8 mouse cellular contexts compared by ENCODE assay signal in genomic region chr13:20471732-20472131, GRCm38 (mm10).
DNase-seq lines count a peak whose midpoint lies in the region; ATAC-seq and TF ChIP-seq lines count a peak whose summit lies in the region.

No protein-coding gene starts in this region.

- no peak overlapping the region for H3K4me3 ChIP-seq in testis, adult 2 months (ENCODE audit: control insufficient read depth, low read depth, low read length)
- no peak overlapping the region for H3K4me3 ChIP-seq in intestine, embryonic 15.5 days (replicated peaks)
- peak overlapping the region; percentile 46 for H3K4me3 ChIP-seq in midbrain, embryonic 15.5 days

- no peaks in the 10 kb centered on the region for H3K36me3 ChIP-seq in testis, adult 2 months (ENCODE audit: control insufficient read depth, insufficient read depth, low read length)
- H3K36me3 ChIP-seq in intestine, embryonic 15.5 days, result no peaks in the 10 kb centered on the region
- no peaks in the 10 kb centered on the region for H3K36me3 ChIP-seq in midbrain, embryonic 15.5 days (replicated peaks)

- H3K4me1 ChIP-seq in testis, adult 2 months (ENCODE audit: control insufficient read depth, insufficient read depth, low read length), result no peaks in the 10 kb centered on the region
- no peaks in the 10 kb centered on the region for H3K4me1 ChIP-seq in intestine, embryonic 15.5 days (replicated peaks)
- peaks cover 36% of the 10 kb centered on the region for H3K4me1 ChIP-seq in midbrain, embryonic 15.5 days

- peak; percentile 62; the same call in 1 of the 2 replicates for TF ChIP-seq CTCF in testis, adult 2 months (IDR thresholded peaks at IDR 0.05; ENCODE audit: control insufficient read depth, insufficient read depth, insufficient replicate concordance, low read depth, low read length)

- DNase-seq in testis, postnatal 14 days (ENCODE audit: low spot score), result no peak
- peak; percentile 76 for DNase-seq in cerebellum, adult 9-11 months
- peak; percentile 62 to 94 for DNase-seq in frontal cortex, adult 2 months (ENCODE audit: extremely low spot score in 1 of 2, low spot score in 1 of 2)
- peak; percentile 87 to 92 for DNase-seq in left cerebral cortex, postnatal 25 days (ENCODE audit: low spot score in 2 of 2)
- peak; percentile 5 to 7 for DNase-seq in thymus, adult 18-20 months

- H3K4me2 ChIP-seq in intestine, embryonic 15.5 days (replicated peaks), result 0 out of 2 replicates have a peak overlapping the region, but pooled peaks have one; percentile 6
- H3K4me2 ChIP-seq in midbrain, embryonic 15.5 days, result peak overlapping the region; percentile 71

- no peak for ATAC-seq in intestine, embryonic 15.5 days
- peak; percentile 63 for ATAC-seq in midbrain, embryonic 15.5 days (replicated peaks)

- intact Hi-C loops in left cerebral cortex, postnatal 25 days (cut with DNase I), result loop anchor here (1.0 to 10.0 kb wide), 4 partner anchors 131 to 561 kb away; no protein-coding TSS in a partner anchor

- no peak overlapping the region for H3K27ac ChIP-seq in testis, adult 2 months (ENCODE audit: control insufficient read depth, insufficient read depth, low read depth, low read length)
- H3K27ac ChIP-seq in intestine, embryonic 15.5 days, result no peak overlapping the region
- H3K27ac ChIP-seq in midbrain, embryonic 15.5 days, result peak overlapping the region; percentile 73

- 13% methylated on average over 6 of the region's 6 CpGs for WGBS in intestine, embryonic 15.5 days
- WGBS in midbrain, embryonic 15.5 days, result 1% methylated on average over 6 of the region's 6 CpGs

- H3K27me3 ChIP-seq in testis, adult 2 months (ENCODE audit: control insufficient read depth, insufficient read depth, low read length), result no peaks in the 10 kb centered on the region
- H3K27me3 ChIP-seq in intestine, embryonic 15.5 days (replicated peaks), result no peaks in the 10 kb centered on the region
- no peaks in the 10 kb centered on the region for H3K27me3 ChIP-seq in midbrain, embryonic 15.5 days (replicated peaks)

- H3K9ac ChIP-seq in intestine, embryonic 15.5 days, result no peak overlapping the region
- peak overlapping the region; percentile 68; the same call in 1 of the 2 replicates for H3K9ac ChIP-seq in midbrain, embryonic 15.5 days

- no peak for TF ChIP-seq POLR2A in testis, adult 2 months (IDR thresholded peaks at IDR 0.05; ENCODE audit: control insufficient read depth, low read depth, low read length)

- no peaks in the 10 kb centered on the region for H3K9me3 ChIP-seq in intestine, embryonic 15.5 days
- H3K9me3 ChIP-seq in midbrain, embryonic 15.5 days, result no peaks in the 10 kb centered on the region
